Mouse (Mus musculus): ENCODE data around the gene Cdsn. TPM values are rescaled to one million over a fixed set of nuclear protein-coding genes. Genes with fewer than 3 reads are reported as not detected.

The Cdsn gene
- total RNA-seq, 1 experiment, result 1.1 TPM

DNA sequence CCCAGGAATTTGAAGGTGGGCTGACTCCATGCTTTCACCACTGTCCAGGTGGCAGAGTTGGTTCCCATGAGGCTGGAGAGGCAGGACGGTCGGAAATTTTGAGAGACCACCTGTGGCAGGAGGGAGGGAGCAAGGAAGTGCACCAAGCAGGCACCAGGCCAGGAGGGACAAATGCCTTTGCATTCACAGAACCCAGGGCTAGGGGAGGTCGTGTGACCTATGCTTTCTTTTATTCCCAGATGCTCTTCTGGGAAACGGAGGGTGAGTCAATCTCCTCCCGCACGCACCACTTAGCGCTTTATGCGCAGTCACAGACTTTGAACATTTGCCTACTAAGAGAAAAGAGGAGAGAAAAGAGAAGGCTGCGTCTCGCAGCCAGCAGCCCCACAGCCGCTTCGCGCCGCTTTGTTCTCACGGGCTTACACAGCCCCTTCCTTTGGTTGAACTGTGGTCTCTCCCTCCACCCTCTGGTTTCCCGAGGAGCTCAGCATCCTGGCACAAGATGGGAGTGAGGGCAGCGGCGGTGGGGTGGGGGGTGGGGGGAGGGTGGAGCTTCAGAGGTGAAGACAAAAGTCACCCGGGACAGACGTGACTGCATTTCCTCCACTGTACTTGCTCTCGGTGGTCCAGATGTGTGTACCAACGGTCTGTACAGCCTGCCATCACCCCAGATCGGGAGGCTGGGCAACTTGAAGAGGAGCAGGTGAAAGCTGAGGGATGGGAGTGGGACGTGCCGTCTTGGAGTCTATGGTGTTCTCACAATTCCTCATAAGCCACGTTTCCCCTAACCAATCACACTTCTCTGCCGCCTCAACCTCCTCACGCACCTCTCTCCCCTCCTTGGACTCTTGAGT is 17.4 kb downstream of the Cdsn start:
- Histone ChIP-seq H3K36me3 (ENCODE audit: control insufficient read depth, insufficient read depth, low read length, poor library complexity, severe bottlenecking) (no peaks in the 10 kb centered on the region), H3K9me3 (ENCODE audit: control insufficient read depth, insufficient read depth, low read depth, low read length) (no peaks in the 10 kb centered on the region), H3K9ac (ENCODE audit: insufficient read depth, low read depth, low read length, poor library complexity, severe bottlenecking) (0 out of 2 replicates have a peak overlapping the region, but pooled peaks have one; percentile 2), H3K4me1 (ENCODE audit: control insufficient read depth in 2 of 2, insufficient read depth in 2 of 2, low read length in 2 of 2, poor library complexity in 1 of 2) (peaks cover 0 to 10% of the 10 kb centered on the region in 2 experiments; a peak in 1 of 4 replicates), H3K4me3 (ENCODE audit: insufficient read depth in 1 of 2, low read depth in 1 of 2, low read length in 2 of 2, poor library complexity in 1 of 2, severe bottlenecking in 1 of 2) (peak overlapping the region; percentile 31 to 35), H3K27ac (ENCODE audit: insufficient read depth, low read depth, low read length, poor library complexity, severe bottlenecking) (no peak overlapping the region)
- no peak for DNase-seq (ENCODE audit: low read depth, low spot score)
- TF ChIP-seq CHD2 (IDR thresholded peaks at IDR 0.05; ENCODE audit: low read depth, low read length) (no peak), MAFK (IDR thresholded peaks at IDR 0.05; ENCODE audit: insufficient read depth, low read depth, low read length) (no peak), ZNF384 (IDR thresholded peaks at IDR 0.05; ENCODE audit: low read depth, low read length) (no peak), ZC3H11A (IDR thresholded peaks at IDR 0.05; ENCODE audit: borderline replicate concordance, low read depth, low read length) (no peak), HCFC1 (IDR thresholded peaks at IDR 0.05; ENCODE audit: borderline replicate concordance, insufficient read depth, low read length) (no peak)
- in situ Hi-C loops (cut with MboI; ENCODE audit: low sequenced_read_pairs in 2 of 2, unreplicated experiment in 2 of 2), result no loop called here

DNA sequence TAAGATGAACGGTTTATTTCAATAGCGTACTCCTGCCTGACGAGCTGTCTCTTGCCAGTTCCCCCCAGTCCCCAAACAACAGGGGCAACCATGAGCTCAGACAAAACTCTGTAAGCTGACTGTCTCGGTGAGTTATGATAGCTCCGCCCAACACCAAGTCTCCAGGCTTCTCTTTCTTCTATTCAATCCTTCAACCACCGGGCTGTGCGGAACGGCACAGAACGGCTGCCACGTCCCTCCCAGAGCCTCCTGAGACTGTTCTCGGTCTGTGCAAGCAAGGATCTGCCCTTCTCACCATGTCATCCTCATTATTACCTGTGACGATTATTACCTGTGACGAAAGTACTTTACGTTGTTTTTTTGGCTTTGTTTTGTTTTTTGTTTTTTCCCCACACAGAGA is 18.9 kb downstream of the Cdsn start:
- peaks cover 0 to 10% of the 10 kb centered on the region in 2 experiments; a peak in 1 of 4 replicates for H3K4me1 ChIP-seq (ENCODE audit: control insufficient read depth in 2 of 2, insufficient read depth in 2 of 2, low read length in 2 of 2, poor library complexity in 1 of 2)
- H3K36me3 ChIP-seq (ENCODE audit: control insufficient read depth, insufficient read depth, low read length, poor library complexity, severe bottlenecking), result no peaks in the 10 kb centered on the region
- TF ChIP-seq ZC3H11A (IDR thresholded peaks at IDR 0.05; ENCODE audit: borderline replicate concordance, low read depth, low read length) (no peak), CHD2 (IDR thresholded peaks at IDR 0.05; ENCODE audit: low read depth, low read length) (no peak), HCFC1 (IDR thresholded peaks at IDR 0.05; ENCODE audit: borderline replicate concordance, insufficient read depth, low read length) (no peak), MAFK (IDR thresholded peaks at IDR 0.05; ENCODE audit: insufficient read depth, low read depth, low read length) (no peak), ZNF384 (IDR thresholded peaks at IDR 0.05; ENCODE audit: low read depth, low read length) (no peak)
- no peak overlapping the region for H3K27ac ChIP-seq (ENCODE audit: insufficient read depth, low read depth, low read length, poor library complexity, severe bottlenecking)
- no peak overlapping the region for H3K4me3 ChIP-seq (ENCODE audit: insufficient read depth in 1 of 2, low read depth in 1 of 2, low read length in 2 of 2, poor library complexity in 1 of 2, severe bottlenecking in 1 of 2)
- no peaks in the 10 kb centered on the region for H3K9me3 ChIP-seq (ENCODE audit: control insufficient read depth, insufficient read depth, low read depth, low read length)
- H3K9ac ChIP-seq (ENCODE audit: insufficient read depth, low read depth, low read length, poor library complexity, severe bottlenecking), result no peak overlapping the region
- no peak for DNase-seq (ENCODE audit: low read depth, low spot score)
- in situ Hi-C loops (cut with MboI; ENCODE audit: low sequenced_read_pairs in 2 of 2, unreplicated experiment in 2 of 2), result no loop called here

DNA sequence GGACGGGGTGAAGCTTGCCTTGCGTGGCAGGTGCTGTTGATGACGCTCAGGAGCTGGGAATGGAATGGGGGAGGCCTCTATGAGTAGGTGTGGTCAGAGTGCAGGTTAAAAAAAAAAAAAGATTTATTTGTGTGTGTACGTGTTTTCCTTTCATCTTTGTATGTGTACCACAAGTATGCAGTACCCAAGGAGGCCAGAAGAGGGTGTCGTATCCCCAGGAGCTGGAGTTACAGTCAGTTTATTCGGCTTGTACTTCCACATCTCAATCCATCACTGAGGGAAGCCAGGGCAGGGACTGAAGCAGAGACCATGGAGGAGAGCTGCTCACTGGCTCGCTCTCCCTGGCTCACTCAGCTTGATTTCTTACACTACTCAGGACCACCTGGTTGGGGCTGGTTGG is 19.5 kb downstream of the Cdsn start:
- no peak overlapping the region for H3K4me3 ChIP-seq (ENCODE audit: insufficient read depth in 1 of 2, low read depth in 1 of 2, low read length in 2 of 2, poor library complexity in 1 of 2, severe bottlenecking in 1 of 2)
- TF ChIP-seq CHD2 (IDR thresholded peaks at IDR 0.05; ENCODE audit: low read depth, low read length) (no peak), ZNF384 (IDR thresholded peaks at IDR 0.05; ENCODE audit: low read depth, low read length) (no peak), HCFC1 (IDR thresholded peaks at IDR 0.05; ENCODE audit: borderline replicate concordance, insufficient read depth, low read length) (no peak), ZC3H11A (IDR thresholded peaks at IDR 0.05; ENCODE audit: borderline replicate concordance, low read depth, low read length) (no peak), MAFK (IDR thresholded peaks at IDR 0.05; ENCODE audit: insufficient read depth, low read depth, low read length) (no peak)
- H3K36me3 ChIP-seq (ENCODE audit: control insufficient read depth, insufficient read depth, low read length, poor library complexity, severe bottlenecking), result no peaks in the 10 kb centered on the region
- no peak overlapping the region for H3K27ac ChIP-seq (ENCODE audit: insufficient read depth, low read depth, low read length, poor library complexity, severe bottlenecking)
- in situ Hi-C loops (cut with MboI; ENCODE audit: low sequenced_read_pairs in 2 of 2, unreplicated experiment in 2 of 2), result no loop called here
- H3K9me3 ChIP-seq (ENCODE audit: control insufficient read depth, insufficient read depth, low read depth, low read length), result no peaks in the 10 kb centered on the region
- no peak overlapping the region for H3K9ac ChIP-seq (ENCODE audit: insufficient read depth, low read depth, low read length, poor library complexity, severe bottlenecking)
- no peak for DNase-seq (ENCODE audit: low read depth, low spot score)
- peaks cover 0 to 11% of the 10 kb centered on the region in 2 experiments; a peak in 1 of 4 replicates for H3K4me1 ChIP-seq (ENCODE audit: control insufficient read depth in 2 of 2, insufficient read depth in 2 of 2, low read length in 2 of 2, poor library complexity in 1 of 2)

DNA sequence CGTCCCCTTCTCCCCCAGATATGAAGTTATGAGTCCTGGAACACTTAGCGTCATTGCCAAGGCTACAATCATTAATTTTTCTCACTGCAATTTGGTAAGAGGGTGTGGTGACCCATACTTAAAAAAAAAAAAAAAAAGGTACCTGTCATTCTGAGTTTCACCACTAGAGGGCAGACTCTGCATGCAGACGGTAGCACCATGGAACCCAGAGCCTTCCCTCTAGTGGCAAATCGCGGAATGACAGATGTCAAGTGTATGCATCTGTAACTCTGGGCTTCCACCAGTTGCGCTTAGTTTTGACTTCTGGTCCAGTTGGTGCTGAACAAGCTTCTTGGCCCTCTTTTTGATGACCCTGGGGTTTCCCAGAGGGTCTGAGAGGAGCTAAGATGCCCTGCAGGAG is 26.3 kb downstream of the Cdsn start:
- in situ Hi-C loops (cut with MboI; ENCODE audit: low sequenced_read_pairs in 2 of 2, unreplicated experiment in 2 of 2), result no loop called here
- peak; percentile 99 for DNase-seq (ENCODE audit: low read depth, low spot score)
- Histone ChIP-seq H3K4me1 (ENCODE audit: control insufficient read depth in 2 of 2, insufficient read depth in 2 of 2, low read length in 2 of 2, poor library complexity in 1 of 2) (peaks cover 0 to 1% of the 10 kb centered on the region in 2 experiments; a peak in 1 of 4 replicates), H3K9ac (ENCODE audit: insufficient read depth, low read depth, low read length, poor library complexity, severe bottlenecking) (no peak overlapping the region), H3K27ac (ENCODE audit: insufficient read depth, low read depth, low read length, poor library complexity, severe bottlenecking) (no peak overlapping the region), H3K4me3 (ENCODE audit: insufficient read depth in 1 of 2, low read depth in 1 of 2, low read length in 2 of 2, poor library complexity in 1 of 2, severe bottlenecking in 1 of 2) (no peak overlapping the region), H3K36me3 (ENCODE audit: control insufficient read depth, insufficient read depth, low read length, poor library complexity, severe bottlenecking) (no peaks in the 10 kb centered on the region), H3K9me3 (ENCODE audit: control insufficient read depth, insufficient read depth, low read depth, low read length) (no peaks in the 10 kb centered on the region)
- no peak for TF ChIP-seq CHD2 (IDR thresholded peaks at IDR 0.05; ENCODE audit: low read depth, low read length)
- TF ChIP-seq ZC3H11A (IDR thresholded peaks at IDR 0.05; ENCODE audit: borderline replicate concordance, low read depth, low read length), result peak; percentile 74
- peak; percentile 100 for TF ChIP-seq ZNF384 (IDR thresholded peaks at IDR 0.05; ENCODE audit: low read depth, low read length)
- 0 out of 2 replicates have a peak, but pooled peaks have one; percentile 60 for TF ChIP-seq HCFC1 (IDR thresholded peaks at IDR 0.05; ENCODE audit: borderline replicate concordance, insufficient read depth, low read length)
- TF ChIP-seq MAFK (IDR thresholded peaks at IDR 0.05; ENCODE audit: insufficient read depth, low read depth, low read length), result peak; percentile 58; the same call in 1 of the 2 replicates
